Mouse (Mus musculus) erythroblast, embryonic 14.5 days (primary cell): ENCODE results near the gene Stx11.

Experiments
- GATA1 ChIP-seq: IDR thresholded peaks from 2 replicates; pipeline ENCODE4 v1.6.1; 2012; ENCODE audit warnings: low read length, inconsistent platforms, mixed read lengths
- TAL1 ChIP-seq: IDR thresholded peaks from 3 replicates; pipeline ENCODE4 v1.6.1; 2012; ENCODE audit warnings: low read length, inconsistent platforms, mixed read lengths

GRCm38 (mm10) chr10:12983516-12983915, 19.4 kb upstream of the Stx11 start:
- no peak for TF ChIP-seq TAL1
- TF ChIP-seq GATA1, result no peak
